Mouse (Mus musculus): Measurements from ENCODE around the gene A630095E13Rik. TPM values are rescaled to one million over a fixed set of nuclear protein-coding genes. Genes with fewer than 3 reads are reported as not detected.
"Not testable (repeated sequence)": the region's sequence is repeated elsewhere in the genome, so short reads cannot be mapped to it uniquely, and the experiment has no call there.

The A630095E13Rik gene
- not detected in 2 replicates for total RNA-seq (2017)

- not testable (repeated sequence) for ATAC-seq (ENCODE audit: extremely low read depth, insufficient number of reproducible peaks, low FRiP score, poor library complexity, severe bottlenecking)
Measured at GRCm38 (mm10) chr9:36643276-36643675, at the start of gene A630095E13Rik. Gene A630095E13Rik (minus strand): TSS chr9:36643376.

- ATAC-seq (ENCODE audit: extremely low read depth, insufficient number of reproducible peaks, low FRiP score, poor library complexity, severe bottlenecking), result no peak
Measured at GRCm38 (mm10) chr9:36692920-36693319, 49.7 kb upstream of the A630095E13Rik start, which contains the start of gene Acrv1. Gene Acrv1 (plus strand): TSS chr9:36693220.

GRCm38 (mm10) chr9:36687329-36687728 is 44.2 kb upstream of the A630095E13Rik start:
- ATAC-seq (ENCODE audit: extremely low read depth, insufficient number of reproducible peaks, low FRiP score, poor library complexity, severe bottlenecking), result no peak

GRCm38 (mm10) chr9:36681424-36681823 is 38.2 kb upstream of the A630095E13Rik start:
- no peak for ATAC-seq (ENCODE audit: extremely low read depth, insufficient number of reproducible peaks, low FRiP score, poor library complexity, severe bottlenecking)

Other genes starting within 250 kb of the A630095E13Rik start
- not detected in 2 replicates for gene Gm7257, start 211.5 kb downstream of the A630095E13Rik start, total RNA-seq (2017)
- not detected in 2 replicates for gene Gm9513, start 167.7 kb downstream of the A630095E13Rik start, total RNA-seq (2017)
- not detected in 2 replicates for gene Gm5615, start 101.4 kb downstream of the A630095E13Rik start, total RNA-seq (2017)
- not detected in 2 replicates for gene Gm17689, start 60.7 kb downstream of the A630095E13Rik start, total RNA-seq (2017)
- not detected in 2 replicates for gene Acrv1, start 49.8 kb upstream of the A630095E13Rik start, total RNA-seq (2017)
- gene Chek1, start 83.7 kb upstream of the A630095E13Rik start, total RNA-seq (2017), result 2.7 and 3.1 TPM in 2 replicates
- gene Stt3a, start 124.3 kb upstream of the A630095E13Rik start, total RNA-seq (2017), result 143 and 186 TPM in 2 replicates
- 27.7 and 33.0 TPM in 2 replicates for gene Ei24, start 154.0 kb upstream of the A630095E13Rik start, total RNA-seq (2017)
- not detected in 2 replicates for gene Fez1, start 178.5 kb upstream of the A630095E13Rik start, total RNA-seq (2017)